Mouse (Mus musculus): ENCODE measurements at regions not wholly inside any gene's neighbourhood (a gene's known extent, or its start where the extent isn't known, plus 50 kb on each side); places are given as distances from the start of the nearest gene placed in this dataset.
"Not testable (repeated sequence)": the region's sequence is repeated elsewhere in the genome, so short reads cannot be mapped to it uniquely, and the experiment has no call there.

- not testable (repeated sequence) for TF ChIP-seq CHD1 (IDR thresholded peaks at IDR 0.05; ENCODE audit: low read depth, low read length); RCOR1 (IDR thresholded peaks at IDR 0.05; ENCODE audit: low read depth, low read length); ETS1 (IDR thresholded peaks at IDR 0.05; ENCODE audit: low read depth, low read length); CTCF (IDR thresholded peaks at IDR 0.05 in 2 of 3, conservative IDR thresholded peaks at IDR 0.05 in 1 of 3; ENCODE audit: control insufficient read depth in 1 of 3, insufficient read depth in 1 of 3, low read depth in 2 of 3, low read length in 3 of 3, poor library complexity in 1 of 3, severe bottlenecking in 1 of 3); NRF1 (IDR thresholded peaks at IDR 0.05; ENCODE audit: insufficient read depth, low read depth, low read length, poor library complexity, severe bottlenecking); POLR2A (IDR thresholded peaks at IDR 0.05; ENCODE audit: control insufficient read depth in 1 of 2, insufficient read depth in 1 of 2, low read depth in 1 of 2, low read length in 2 of 2, poor library complexity in 1 of 2); ZKSCAN1 (IDR thresholded peaks at IDR 0.05; ENCODE audit: low read depth, low read length); POLR2AphosphoS5 (IDR thresholded peaks at IDR 0.05; ENCODE audit: borderline replicate concordance, low read depth, low read length); HCFC1 (IDR thresholded peaks at IDR 0.05; ENCODE audit: low read depth, low read length); GATA1 (IDR thresholded peaks at IDR 0.05; ENCODE audit: low read depth, low read length); TAL1 (IDR thresholded peaks at IDR 0.05; ENCODE audit: low read length); ZMIZ1 (IDR thresholded peaks at IDR 0.05; ENCODE audit: low read depth, low read length); BHLHE40 (IDR thresholded peaks at IDR 0.05; ENCODE audit: borderline replicate concordance, low read depth, low read length); USF2 (IDR thresholded peaks at IDR 0.05; ENCODE audit: borderline replicate concordance in 1 of 2, insufficient read depth in 1 of 2, low read depth in 1 of 2, low read length in 2 of 2)
Measured at GRCm38 (mm10) chr5:39191153-39191552, 314.5 kb upstream of the Clnk start.
